Mouse (Mus musculus) C2C12 (cell line): ENCODE data around the gene Bcl10.

ENCODE experiments used
- CTCF ChIP-seq: IDR thresholded peaks from one replicate; pipeline ENCODE4 v1.5.1; 2011; ENCODE audit not compliant: control insufficient read depth, insufficient read depth, insufficient read length
- MYOD1 ChIP-seq: IDR thresholded peaks from one replicate; pipeline ENCODE4 v1.6.1; 2011; ENCODE audit warnings: low read depth; ENCODE audit not compliant: control insufficient read depth, insufficient read length
- USF1 ChIP-seq: IDR thresholded peaks from one replicate; pipeline ENCODE4 v1.6.1; 2011; ENCODE audit warnings: low read depth, mild to moderate bottlenecking, control low read depth, moderate library complexity

DNA sequence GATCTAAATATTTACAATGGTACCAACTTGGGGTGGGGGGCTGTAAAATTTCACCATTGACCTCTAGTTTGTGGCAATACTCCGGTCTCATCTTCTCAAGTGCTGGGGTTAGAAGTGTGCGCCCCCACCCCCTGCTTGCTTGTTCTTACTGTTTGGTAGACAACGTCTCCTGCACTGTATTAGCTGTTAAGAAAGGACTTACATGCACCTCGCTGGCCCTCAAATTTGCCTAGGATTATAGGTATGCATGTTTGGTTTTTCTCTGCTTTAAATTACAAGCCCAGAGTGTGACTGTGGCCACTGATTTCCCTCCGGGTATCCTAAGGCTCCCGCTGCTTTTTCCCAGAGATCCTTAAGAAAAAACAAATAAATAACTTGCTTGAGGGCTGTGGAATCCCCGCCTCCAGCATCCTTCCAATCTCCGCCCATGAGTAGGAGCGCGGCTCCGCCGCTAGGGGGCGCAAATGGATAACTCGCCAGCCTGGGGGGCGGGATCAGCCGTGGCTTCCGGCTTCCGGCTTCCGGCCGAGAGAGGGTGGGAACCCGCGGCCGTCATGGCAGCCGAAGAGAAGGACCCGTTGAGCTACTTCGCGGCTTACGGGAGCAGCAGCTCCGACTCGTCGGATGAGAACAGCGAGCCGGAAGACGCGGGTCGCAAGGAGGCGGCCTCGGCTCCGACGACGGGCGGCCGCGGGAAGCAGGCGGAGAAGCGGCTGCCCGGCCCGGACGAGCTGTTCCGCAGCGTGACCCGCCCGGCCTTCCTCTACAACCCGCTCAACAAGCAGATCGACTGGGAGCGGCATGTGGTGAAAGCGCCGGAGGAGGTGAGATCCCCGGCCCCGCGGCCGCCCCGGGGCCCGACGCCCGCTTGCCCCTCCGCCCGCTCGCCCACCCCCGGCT is 15.2 kb downstream of the Bcl10 start, which contains the start of gene 2410004B18Rik:
- TF ChIP-seq CTCF (peak; percentile 79), MYOD1 (no peak), USF1 (no peak)
